ENCODE assay signal across 8 mouse cellular contexts in genomic region chr17:57219167-57219883, GRCm38 (mm10). TPM values are rescaled to one million over a fixed set of nuclear protein-coding genes. Genes with fewer than 3 reads are reported as not detected.
DNase-seq lines count a peak whose midpoint lies in the region; ATAC-seq lines count a peak whose summit lies in the region.

No protein-coding gene starts in this region.

- no peaks in the 10 kb centered on the region for H3K36me3 ChIP-seq in heart, embryonic 12.5 days
- no peaks in the 10 kb centered on the region for H3K36me3 ChIP-seq in embryonic facial prominence, embryonic 10.5 days (replicated peaks)
- H3K36me3 ChIP-seq in splenic B cell, adult 2 months (ENCODE audit: control insufficient read depth, insufficient read depth, low read length, poor library complexity, severe bottlenecking) = no peaks in the 10 kb centered on the region

- 25% methylated on average over 11 of the region's 11 CpGs for WGBS in heart, embryonic 12.5 days
- WGBS in embryonic facial prominence, embryonic 10.5 days = 21% methylated on average over 11 of the region's 11 CpGs

- H3K9ac ChIP-seq in heart, embryonic 12.5 days = no peak overlapping the region

- H3K4me3 ChIP-seq in heart, embryonic 12.5 days = no peak overlapping the region
- no peak overlapping the region for H3K4me3 ChIP-seq in embryonic facial prominence, embryonic 10.5 days

- H3K27me3 ChIP-seq in heart, embryonic 12.5 days (replicated peaks) = peaks cover 47% of the 10 kb centered on the region
- H3K27me3 ChIP-seq in embryonic facial prominence, embryonic 10.5 days (replicated peaks; ENCODE audit: low read depth, poor library complexity, severe bottlenecking) = peaks cover 4% of the 10 kb centered on the region; the same call in 1 of the 2 replicates
- no peaks in the 10 kb centered on the region for H3K27me3 ChIP-seq in splenic B cell, adult 2 months (ENCODE audit: control insufficient read depth, insufficient read depth, low read length, poor library complexity, severe bottlenecking)

- intact Hi-C loops in heart, postnatal 10 days (cut with DNase I) = loop anchor here (1.0 to 2.0 kb wide), 2 partner anchors 65 to 115 kb away; no protein-coding TSS in a partner anchor

- no peak for ATAC-seq in heart, embryonic 12.5 days (ENCODE audit: insufficient number of reproducible peaks, low FRiP score)

- no peak overlapping the region for H3K4me2 ChIP-seq in heart, embryonic 12.5 days

- no peak overlapping the region for H3K27ac ChIP-seq in heart, embryonic 12.5 days (ENCODE audit: poor library complexity, severe bottlenecking)
- H3K27ac ChIP-seq in embryonic facial prominence, embryonic 10.5 days (replicated peaks) = no peak overlapping the region

- H3K9me3 ChIP-seq in heart, embryonic 12.5 days (replicated peaks) = no peaks in the 10 kb centered on the region
- H3K9me3 ChIP-seq in embryonic facial prominence, embryonic 10.5 days = no peaks in the 10 kb centered on the region

- H3K4me1 ChIP-seq in heart, embryonic 12.5 days (replicated peaks) = no peaks in the 10 kb centered on the region
- H3K4me1 ChIP-seq in embryonic facial prominence, embryonic 10.5 days = no peaks in the 10 kb centered on the region

- DNase-seq in heart, adult 18-20 months = peak; percentile 72 to 89
- DNase-seq in adrenal gland, adult 18-20 months (ENCODE audit: low spot score in 2 of 2) = peak; percentile 69 to 78
- DNase-seq in embryonic facial prominence, embryonic 10.5 days (ENCODE audit: low spot score) = peak; percentile 72
- peak; percentile 72 to 85 for DNase-seq in heart, postnatal 10 days
- DNase-seq in layer of hippocampus, postnatal 14 days (ENCODE audit: low spot score in 2 of 2) = peak; percentile 63 to 71
- peak; percentile 60 for DNase-seq in mesoderm, embryonic 11.5 days (ENCODE audit: low read depth, low spot score)
- DNase-seq in splenic B cell, adult 2 months (ENCODE audit: low read depth, low spot score) = peak; percentile 85

RNA-seq across cellular contexts. Expression of gene C3, which starts 8.6 kb away (rescaled TPM):
- 100 to 1,000 TPM in 1 of 2 experiments, 10 to 100 TPM in 1; 69.5 to 194 TPM for total RNA-seq in heart, adult 18-20 months (2021)
- polyA plus RNA-seq in heart, embryonic 12.5 days (2016; fragmentation: Nextera tagmentation; extraction: Ambion mirVana) = 0.87 and 2.6 TPM in 2 replicates
- 100 to 1,000 TPM; 184 to 696 TPM for total RNA-seq in adrenal gland, adult 18-20 months (2021)
- polyA plus RNA-seq in embryonic facial prominence, embryonic 10.5 days (2016; fragmentation: Nextera tagmentation; extraction: Ambion mirVana) = 0.30 and 0.32 TPM in 2 replicates
- total RNA-seq in heart, postnatal 10 days (2021) = 10 to 100 TPM; 42.3 to 66.3 TPM
- 1 to 10 TPM; 1.6 to 4.2 TPM for total RNA-seq in layer of hippocampus, postnatal 14 days (2021)

RNA-seq across cellular contexts. Expression of gene Tnfsf14, which starts 25.3 kb away (rescaled TPM):
- total RNA-seq in heart, adult 18-20 months (2021) = under 1 TPM in 1 of 2 experiments, not detected in 1; 0.36 TPM
- 0.11 and 0.46 TPM in 2 replicates for polyA plus RNA-seq in heart, embryonic 12.5 days (2016; fragmentation: Nextera tagmentation; extraction: Ambion mirVana)
- total RNA-seq in adrenal gland, adult 18-20 months (2021) = under 1 TPM in 1 of 2 experiments, not detected in 1; 0.36 TPM
- 0.08 TPM in 1 of 2 replicates, not detected in the other for polyA plus RNA-seq in embryonic facial prominence, embryonic 10.5 days (2016; fragmentation: Nextera tagmentation; extraction: Ambion mirVana)
- total RNA-seq in heart, postnatal 10 days (2021) = not detected
- not detected for total RNA-seq in layer of hippocampus, postnatal 14 days (2021)

RNA-seq across cellular contexts. Expression of gene Gpr108, which starts 28.9 kb away (rescaled TPM):
- total RNA-seq in heart, adult 18-20 months (2021) = 10 to 100 TPM; 24.4 to 30.0 TPM
- 24.9 and 27.4 TPM in 2 replicates for polyA plus RNA-seq in heart, embryonic 12.5 days (2016; fragmentation: Nextera tagmentation; extraction: Ambion mirVana)
- total RNA-seq in adrenal gland, adult 18-20 months (2021) = 10 to 100 TPM; 72.4 to 89.6 TPM
- polyA plus RNA-seq in embryonic facial prominence, embryonic 10.5 days (2016; fragmentation: Nextera tagmentation; extraction: Ambion mirVana) = 24.9 and 25.7 TPM in 2 replicates
- total RNA-seq in heart, postnatal 10 days (2021) = 10 to 100 TPM; 26.5 TPM
- 10 to 100 TPM; 18.0 to 20.5 TPM for total RNA-seq in layer of hippocampus, postnatal 14 days (2021)

RNA-seq across cellular contexts. Expression of gene Trip10, which starts 29.9 kb away (rescaled TPM):
- 100 to 1,000 TPM; 106 to 109 TPM for total RNA-seq in heart, adult 18-20 months (2021)
- polyA plus RNA-seq in heart, embryonic 12.5 days (2016; fragmentation: Nextera tagmentation; extraction: Ambion mirVana) = 41.6 and 45.4 TPM in 2 replicates
- total RNA-seq in adrenal gland, adult 18-20 months (2021) = 10 to 100 TPM; 53.4 to 61.0 TPM
- polyA plus RNA-seq in embryonic facial prominence, embryonic 10.5 days (2016; fragmentation: Nextera tagmentation; extraction: Ambion mirVana) = 37.4 and 42.2 TPM in 2 replicates
- 10 to 100 TPM; 57.8 to 72.1 TPM for total RNA-seq in heart, postnatal 10 days (2021)
- 10 to 100 TPM in 1 of 2 experiments, 1 to 10 TPM in 1; 9.1 to 10.3 TPM for total RNA-seq in layer of hippocampus, postnatal 14 days (2021)

RNA-seq across cellular contexts. Expression of gene Vav1, which starts 59.6 kb away (rescaled TPM):
- total RNA-seq in heart, adult 18-20 months (2021) = 1 to 10 TPM; 1.6 to 3.3 TPM
- polyA plus RNA-seq in heart, embryonic 12.5 days (2016; fragmentation: Nextera tagmentation; extraction: Ambion mirVana) = 1.6 and 1.7 TPM in 2 replicates
- total RNA-seq in adrenal gland, adult 18-20 months (2021) = 1 to 10 TPM; 2.6 to 4.0 TPM
- 1.4 and 1.6 TPM in 2 replicates for polyA plus RNA-seq in embryonic facial prominence, embryonic 10.5 days (2016; fragmentation: Nextera tagmentation; extraction: Ambion mirVana)
- total RNA-seq in heart, postnatal 10 days (2021) = 1 to 10 TPM; 1.4 to 2.3 TPM
- total RNA-seq in layer of hippocampus, postnatal 14 days (2021) = 1 to 10 TPM; 5.0 to 5.3 TPM

Comparison
In these comparisons a context has a peak if more than half of its experiments do, and no peak if none do; other contexts are left out.
1. RNA of gene C3, which starts 8.6 kb away (total RNA-seq): 184 to 696 TPM in adrenal gland, adult 18-20 months, 69.5 to 194 TPM in heart, adult 18-20 months and 42.3 to 66.3 TPM in heart, postnatal 10 days; 1.6 to 4.2 TPM in layer of hippocampus, postnatal 14 days; every median in the first group is over 4 times any median in the second.
2. Peak in every context shown above with its lines, with median percentiles within 50 percentile points of each other: DNase-seq.